Mouse (Mus musculus): ENCODE measurements around the gene Mfap5. TPM values are rescaled to one million over a fixed set of nuclear protein-coding genes. Genes with fewer than 3 reads are reported as not detected.
"Not testable (repeated sequence)": the region's sequence is repeated elsewhere in the genome, so short reads cannot be mapped to it uniquely, and the experiment has no call there.

The Mfap5 gene
- total RNA-seq, 2 experiments from 2014 or later = 18.1 to 19.6 TPM

DNA sequence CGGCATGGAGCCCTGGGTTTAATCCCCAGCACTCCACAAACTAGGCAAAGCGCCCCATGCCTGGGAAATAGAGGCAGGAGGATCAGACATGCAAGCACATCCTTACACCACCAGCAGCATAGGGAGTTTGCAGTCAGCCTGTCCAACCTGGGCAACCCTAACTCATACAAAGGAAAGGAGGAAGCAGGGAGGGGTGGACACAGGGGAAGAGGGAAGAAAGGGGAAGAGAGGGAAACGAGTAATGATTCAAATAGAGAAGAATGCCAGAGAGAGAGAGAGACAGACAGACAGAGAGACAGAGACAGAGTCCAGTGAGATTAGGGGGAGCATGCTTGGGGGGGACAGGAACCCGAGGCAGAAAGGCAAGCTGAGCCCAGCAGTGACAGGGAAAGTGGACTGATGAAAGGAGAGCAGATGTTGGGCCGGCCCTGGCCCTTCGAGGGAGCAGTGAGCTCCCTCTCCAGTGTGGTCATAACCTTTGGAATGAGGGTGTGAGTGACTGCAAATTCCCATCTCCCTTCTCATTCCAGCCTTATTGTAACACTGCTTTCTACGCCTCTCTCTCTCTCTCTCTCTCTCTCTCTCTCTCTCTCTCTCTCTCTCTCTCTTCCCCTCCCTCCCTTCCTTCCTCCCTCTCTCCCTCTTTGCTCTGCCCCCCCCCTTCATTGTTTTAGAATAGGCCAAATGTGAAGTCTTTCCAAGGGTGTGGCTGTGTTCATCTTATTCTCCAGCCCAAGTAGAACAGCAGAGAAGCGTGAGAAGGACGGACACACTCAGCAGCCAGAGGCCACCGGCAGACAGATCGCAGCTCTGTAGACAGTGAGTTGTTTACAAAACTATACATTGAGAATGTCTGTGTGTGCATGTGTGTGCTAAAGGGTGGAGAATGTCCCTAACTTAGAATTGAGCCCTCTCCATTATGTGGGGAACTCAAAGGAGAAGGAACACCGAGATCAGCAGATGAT, 7.6 kb downstream of the Mfap5 start:
- DNase-seq = peak; percentile 45 to 49

DNA sequence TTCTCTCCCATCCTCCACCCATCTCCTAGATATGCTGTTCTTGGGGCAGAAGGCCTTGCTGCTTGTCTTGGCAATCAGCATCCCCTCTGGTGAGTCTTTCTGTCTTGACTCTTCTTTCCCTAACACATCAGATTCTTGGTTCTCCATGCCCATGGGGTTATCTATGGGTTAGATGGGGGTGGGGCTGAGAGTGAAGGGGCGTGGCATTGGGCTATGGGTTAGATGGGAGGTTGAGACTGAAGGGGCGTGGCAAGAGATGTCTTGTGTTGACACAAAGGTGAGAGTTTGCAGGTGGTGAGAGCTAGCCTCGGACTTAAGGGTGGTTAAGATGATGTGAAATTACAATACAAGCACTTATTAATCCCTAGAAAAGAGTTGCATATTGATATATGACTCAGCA, 8.7 kb downstream of the Mfap5 start:
- no peak for DNase-seq

DNA sequence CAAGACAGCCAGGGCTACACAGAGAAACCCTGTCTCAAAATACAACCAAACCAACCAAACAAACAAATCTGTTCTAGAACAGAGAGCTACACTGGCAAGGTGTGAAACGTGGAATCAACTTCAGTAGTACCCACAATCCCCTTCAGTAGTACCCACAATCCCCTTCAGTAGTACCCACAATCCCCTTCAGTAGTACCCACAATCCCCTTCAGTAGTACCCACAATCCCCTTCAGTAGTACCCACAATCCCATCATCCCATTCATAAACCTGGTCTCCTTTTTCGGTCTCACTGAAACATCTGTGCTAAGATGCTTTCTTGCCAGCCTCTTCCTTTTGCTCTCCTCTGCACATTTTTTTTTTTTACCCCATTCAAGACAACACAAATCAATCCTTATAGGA, 10.1 kb downstream of the Mfap5 start:
- not testable (repeated sequence) for DNase-seq

DNA sequence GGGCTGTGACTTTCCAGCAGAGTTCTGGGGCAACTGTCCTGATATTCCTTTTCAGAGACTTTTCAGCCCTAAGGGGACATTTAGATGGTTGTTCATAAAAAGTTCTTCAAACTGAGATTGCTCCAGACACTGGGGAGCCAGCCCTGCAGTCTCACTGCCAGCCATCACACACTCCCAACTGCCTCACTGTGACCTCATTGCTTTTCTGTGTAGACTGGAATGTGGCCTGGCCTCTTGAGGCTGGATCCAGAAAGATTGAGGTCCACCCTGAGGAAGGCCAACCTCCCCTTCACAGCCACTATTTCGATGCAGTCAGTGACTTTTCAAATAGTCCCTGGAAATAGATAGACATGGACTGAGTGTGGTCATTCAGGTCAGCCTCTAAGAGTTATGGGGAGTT, 12.0 kb downstream of the Mfap5 start:
- DNase-seq = peak; percentile 37 to 57

DNA sequence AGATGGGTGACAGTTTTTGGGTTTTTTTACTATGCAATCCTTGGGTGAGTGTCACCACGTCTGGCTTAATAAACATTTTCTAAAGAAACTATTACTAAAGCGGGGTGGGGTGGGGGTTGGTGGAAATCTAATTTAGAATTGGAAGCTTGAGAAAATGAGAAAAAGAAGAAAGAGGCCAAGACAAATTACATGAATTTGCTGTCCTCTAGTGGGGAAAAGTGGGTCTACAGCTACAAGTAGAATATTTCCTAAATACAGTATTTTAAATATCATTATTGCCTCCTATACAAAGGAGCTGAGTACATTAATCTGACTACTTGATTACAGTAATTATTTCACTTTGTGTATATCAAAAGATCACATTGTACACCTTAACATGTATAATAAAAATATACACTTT, 13.7 kb downstream of the Mfap5 start:
- peak in 1 of 2 experiments; percentile 54 for DNase-seq

DNA sequence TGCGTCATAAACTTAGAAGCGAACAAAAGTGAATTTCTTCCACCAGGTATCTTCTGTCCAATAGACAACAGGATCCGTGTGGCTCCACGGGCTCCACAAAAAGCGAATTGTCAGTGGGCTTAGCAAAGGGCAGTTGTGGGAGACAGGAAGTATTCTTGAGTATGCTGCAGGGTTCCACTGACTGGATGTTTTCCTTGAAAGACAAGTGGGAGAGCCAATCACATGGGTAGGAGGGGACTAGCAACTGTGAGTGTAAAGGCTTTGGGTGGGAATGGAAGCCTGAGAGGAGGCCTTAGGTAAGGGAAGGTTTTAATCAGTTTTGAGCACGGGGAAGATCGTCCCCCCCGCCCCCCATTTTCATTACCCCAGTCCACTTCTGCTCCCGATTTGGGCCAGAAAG, 16.9 kb downstream of the Mfap5 start:
- DNase-seq = peak in 1 of 2 experiments; percentile 30

DNA sequence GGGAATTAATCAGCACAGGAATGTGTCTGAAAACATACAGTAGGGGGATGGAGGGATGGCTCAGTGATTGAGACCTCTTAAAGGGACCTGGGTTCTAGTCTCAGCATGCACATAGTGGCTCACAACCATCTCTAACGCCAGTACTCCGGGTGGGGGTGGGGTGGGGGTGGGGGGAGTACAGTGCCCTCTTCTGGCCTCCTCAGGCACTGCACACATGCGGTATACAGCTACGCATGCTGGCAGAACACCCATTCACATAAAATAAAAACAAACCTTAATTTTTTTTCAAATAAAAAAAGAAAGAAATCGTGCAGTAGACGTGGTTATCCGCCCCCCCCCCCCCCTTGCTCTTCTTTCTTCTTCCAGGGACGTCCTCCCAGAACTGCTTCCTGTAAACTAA, 17.6 kb downstream of the Mfap5 start:
- no peak for DNase-seq

DNA sequence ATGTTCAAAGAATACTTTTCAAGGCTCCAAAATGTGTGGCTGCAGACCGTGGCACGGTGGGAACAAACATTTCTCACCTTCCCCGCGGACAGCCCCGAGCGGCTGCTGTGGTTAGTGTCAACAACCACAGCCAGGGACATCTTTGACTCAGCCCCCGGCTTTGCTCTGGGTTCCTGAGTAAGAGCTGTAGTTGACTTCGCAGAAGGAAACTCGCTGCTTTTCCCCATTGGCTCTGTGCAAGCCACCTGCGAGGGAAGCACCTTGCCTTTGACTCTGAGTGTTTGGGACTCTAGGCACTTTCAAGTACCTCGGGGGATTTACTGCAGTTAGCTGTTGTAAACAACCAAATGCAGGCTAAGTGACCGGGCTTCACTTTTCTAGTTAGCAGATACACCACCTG, 22.0 kb downstream of the Mfap5 start:
- DNase-seq = no peak

DNA sequence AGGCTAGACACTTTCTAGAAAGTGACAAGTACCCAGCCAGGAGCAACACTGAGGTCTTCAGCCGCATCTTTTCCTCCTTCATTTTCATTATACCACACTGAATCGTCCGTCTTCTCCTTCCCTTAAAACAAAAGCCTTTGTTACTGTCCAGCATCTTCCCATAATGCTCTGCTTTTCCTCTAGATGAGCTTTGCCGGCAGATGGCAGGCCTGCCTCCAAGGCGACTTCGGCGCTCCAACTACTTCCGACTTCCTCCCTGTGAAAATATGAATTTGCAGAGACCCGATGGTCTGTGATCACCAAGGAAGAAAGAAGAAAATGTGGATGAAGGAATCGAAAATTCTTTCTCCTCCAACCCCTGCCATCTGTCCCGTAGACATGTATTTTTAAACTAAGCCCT, 22.5 kb downstream of the Mfap5 start:
- no peak for DNase-seq

DNA sequence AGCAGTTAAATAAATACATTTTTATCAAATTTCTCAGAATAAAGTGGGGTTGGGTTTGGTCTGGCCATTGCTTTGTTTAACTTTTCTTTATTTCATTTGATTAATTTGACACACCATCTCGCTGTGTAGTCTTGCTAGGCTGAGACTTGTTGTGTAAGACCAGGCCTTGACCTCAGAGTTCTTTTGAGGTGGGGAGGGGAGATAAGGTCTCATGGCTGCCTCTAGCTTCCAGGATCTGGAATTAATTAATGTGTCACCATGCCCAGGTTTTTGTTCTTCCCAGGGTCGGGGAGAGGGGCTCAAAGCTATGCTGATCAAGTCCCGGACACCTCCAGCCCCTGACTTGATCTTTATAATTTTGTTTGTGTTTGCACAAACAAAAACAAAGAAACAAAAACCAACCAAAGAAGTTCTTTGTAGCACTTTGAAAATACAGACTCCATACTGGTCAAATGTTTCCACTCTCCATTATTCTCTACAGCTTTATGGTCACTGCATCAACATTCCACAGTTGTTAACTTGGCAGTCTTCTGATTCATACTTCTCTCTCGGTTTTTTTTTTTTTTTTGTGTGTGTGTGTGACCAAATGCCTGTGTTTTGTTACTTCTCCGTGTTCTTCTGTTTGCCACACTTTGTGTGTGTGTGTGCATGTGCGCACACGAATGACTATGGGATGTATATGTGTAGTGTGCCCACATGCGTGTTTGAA, 26.0 kb downstream of the Mfap5 start:
- no peak for DNase-seq

DNA sequence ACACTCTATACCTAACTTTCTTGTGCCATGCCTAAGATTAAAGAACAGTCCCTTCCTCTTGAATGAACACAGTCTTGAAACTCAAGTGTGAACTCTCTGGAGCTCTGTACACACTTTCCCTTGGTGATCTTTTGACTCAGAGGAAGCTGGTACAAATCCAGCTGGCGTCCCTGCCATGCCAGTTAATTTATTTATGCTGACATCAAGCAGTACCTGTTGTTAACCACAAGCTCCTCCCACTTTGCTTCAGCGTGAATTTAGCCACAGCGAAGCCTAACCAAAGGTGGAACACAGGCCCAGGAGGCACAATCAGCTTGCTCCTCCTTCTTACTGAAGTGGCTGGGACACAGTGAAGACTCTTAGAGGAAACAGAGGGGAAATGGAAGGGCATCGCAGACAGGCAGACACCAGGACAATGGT, 27.2 kb downstream of the Mfap5 start:
- no peak for DNase-seq

DNA sequence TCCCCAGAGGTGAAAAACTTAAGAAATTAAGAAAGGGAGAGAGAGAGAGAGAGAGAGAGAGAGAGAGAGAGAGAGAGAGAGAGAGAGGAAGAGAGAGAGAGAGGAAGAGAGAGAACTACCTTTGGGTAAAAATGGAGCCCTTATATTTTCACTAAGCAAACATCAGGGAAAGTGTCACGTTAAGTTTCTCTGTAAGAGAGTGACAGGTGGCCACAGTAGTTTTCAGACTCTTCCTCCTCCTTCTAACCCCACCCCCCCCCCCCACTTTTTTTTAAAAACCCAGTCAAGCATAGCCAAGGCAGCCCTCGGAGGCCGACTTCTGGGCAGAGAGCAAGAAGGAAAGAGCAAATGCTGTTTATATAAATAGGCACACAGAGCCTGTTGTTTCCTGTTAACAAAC, 28.4 kb downstream of the Mfap5 start:
- no peak for DNase-seq

DNA sequence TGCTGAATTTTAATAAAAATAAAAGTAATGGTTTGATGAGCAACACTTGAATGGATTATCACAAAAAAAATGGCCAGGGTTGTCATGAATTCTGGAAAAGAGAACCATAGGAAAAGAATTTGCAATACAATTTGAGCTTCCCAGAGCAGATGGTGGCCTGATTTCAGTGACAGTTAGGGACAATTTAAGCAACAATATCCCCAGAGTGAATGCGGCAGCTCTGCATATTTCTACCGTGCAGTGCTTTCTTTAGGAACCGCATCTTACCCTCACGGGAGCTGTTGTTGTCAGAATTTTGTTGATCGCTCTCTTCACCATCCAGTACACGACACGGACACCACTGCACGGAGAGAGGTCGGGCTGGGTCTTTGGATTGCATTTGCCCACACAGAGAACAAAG, 33.9 kb downstream of the Mfap5 start:
- DNase-seq = no peak

DNA sequence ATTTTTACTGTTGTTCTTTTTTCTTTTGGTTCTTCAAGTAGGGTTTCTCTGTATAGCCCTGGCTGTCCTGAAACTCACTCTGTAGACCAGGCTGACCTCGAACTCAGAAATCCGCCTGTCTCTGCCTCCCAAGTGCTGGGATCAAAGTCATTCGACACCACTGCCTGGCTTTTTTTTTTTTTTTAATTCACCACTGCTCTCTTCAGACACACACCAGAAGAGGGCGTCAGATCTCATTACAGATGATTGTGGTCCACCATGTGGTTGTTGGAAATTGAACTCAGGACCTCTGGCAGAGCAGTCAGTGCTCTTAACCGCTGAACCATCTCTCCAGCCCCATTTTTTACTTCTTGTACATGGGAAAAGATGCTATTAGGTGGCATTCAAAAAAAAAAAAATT, 36.8 kb downstream of the Mfap5 start:
- DNase-seq = not testable (repeated sequence)

DNA sequence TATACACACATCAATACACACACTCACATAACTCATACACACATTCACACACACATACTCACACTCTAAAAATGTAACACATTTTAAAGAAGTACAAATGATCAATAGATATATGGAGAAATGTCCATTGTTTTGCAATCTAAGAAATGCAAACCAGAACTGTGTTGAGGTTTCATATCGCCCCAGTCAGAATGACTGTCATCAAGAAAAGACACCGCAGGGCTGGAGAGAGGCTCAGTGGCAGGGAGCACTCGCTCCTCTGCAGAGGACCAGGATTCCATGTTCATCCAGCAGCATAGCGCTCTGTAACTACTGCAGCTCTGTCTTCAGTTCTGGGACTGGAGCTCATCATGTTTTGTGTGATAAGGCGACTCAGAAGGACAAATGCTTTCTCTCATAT, 37.9 kb downstream of the Mfap5 start:
- DNase-seq = no peak

DNA sequence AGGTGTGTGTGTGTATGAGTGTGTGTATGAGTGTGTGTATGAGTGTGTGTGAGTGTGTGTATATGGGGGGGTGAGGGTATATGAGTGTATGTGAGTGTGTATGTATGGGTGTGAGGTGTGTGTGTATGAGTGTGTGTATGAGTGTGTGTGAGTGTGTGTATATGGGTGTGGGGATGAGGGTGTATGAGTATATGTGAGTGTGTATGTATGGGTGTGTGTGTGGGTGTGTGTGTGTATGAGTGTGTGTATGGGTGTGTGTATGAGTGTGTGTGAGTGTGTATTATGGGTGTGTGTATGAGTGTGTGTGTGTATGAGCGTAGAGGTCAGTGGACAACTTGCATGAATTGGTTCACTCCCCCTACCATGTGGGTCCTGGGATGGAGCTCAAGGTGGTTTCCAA, 39.0 kb downstream of the Mfap5 start:
- DNase-seq = no peak

DNA sequence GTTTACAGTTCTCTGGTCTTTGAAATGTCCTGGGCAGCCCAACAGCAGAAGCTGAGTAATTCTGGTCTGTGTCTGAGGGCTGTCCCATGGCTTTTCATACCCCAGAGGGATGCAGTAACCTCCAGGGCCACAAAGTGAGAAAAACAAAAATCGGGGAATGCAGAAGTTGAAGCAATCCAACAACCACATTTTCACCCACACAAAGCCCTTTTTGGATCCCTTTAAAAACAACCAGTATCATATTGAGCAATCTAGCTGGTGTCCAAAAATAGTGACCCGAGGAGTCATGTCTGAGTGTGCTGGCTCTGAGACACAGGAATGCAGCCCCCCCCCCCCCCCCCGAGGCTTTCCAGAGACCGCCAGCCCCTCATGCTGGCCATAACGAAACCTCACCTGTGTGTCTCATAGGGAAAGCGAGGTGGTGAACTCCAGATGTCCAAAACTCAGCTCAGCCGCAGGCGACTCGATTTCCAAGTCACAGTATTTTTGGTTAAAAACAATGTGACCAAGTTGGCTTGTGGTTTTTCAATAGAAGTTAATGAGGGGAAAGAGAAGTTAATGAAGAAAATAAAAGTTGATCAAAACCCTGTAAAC, 39.7 kb downstream of the Mfap5 start:
- DNase-seq = peak in 1 of 2 experiments; percentile 36

DNA sequence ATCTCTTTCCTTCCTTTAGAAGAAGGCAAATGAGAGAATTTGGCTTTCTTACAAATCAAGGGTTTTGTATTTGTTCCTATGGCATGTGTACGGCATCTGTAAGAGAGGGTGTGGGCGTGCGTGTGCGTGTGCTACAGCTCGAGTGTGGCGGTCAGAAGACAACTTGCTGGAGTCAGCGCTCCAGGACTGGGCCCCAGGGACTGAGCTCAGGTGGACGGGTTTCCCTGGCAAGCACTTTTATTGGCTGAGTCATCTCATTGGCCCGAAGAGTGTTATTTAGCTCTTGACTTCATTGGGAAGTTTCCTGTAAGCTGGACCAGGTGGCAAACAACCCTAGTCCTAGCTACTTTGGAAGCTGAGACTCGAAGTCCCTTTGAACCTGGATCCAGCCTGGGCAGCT, 40.3 kb downstream of the Mfap5 start:
- DNase-seq = no peak

DNA sequence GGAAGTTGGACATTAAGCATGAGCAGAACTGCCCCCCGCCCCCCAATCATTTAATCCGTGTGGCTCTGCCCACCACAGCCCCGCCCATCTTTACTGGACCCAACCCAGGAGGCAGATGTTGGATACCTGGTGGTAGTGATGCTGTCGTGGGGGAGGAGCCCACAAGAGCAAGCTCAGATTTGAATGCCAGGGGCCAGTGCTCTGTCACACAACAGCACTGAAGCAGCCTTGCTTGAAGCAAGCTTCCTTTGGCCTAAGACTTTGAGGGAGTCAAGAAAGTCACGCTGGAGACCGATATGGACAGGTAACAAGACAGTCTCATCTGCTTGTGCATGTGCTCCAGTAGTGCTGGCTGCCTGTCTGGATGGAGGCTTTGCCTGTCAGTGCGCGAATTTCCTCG, 48.0 kb downstream of the Mfap5 start, which contains the start of gene Aicda:
Aicda (plus strand) TSS at position 196 of the 400 bp plus-strand sequence.
- no peak for DNase-seq

DNA sequence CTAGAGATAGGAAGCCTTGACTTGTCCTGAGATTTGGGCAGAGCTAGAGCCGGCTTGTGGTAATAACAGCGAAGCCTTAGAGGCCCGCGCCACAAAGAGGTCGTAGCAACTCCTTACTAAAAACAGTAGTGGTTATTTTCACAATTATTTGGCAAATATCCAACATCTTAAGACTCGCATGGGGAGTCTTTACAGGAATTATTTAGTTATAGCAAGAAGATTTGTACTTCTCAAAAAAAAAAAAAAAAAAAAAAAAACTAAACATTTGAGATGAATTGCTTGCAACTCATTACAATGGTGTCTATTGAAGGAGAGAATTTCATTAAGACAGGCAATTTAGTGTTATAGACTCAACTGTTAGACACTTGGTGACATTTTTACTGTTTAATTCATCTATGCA, 48.5 kb downstream of the Mfap5 start:
- DNase-seq = no peak

DNA sequence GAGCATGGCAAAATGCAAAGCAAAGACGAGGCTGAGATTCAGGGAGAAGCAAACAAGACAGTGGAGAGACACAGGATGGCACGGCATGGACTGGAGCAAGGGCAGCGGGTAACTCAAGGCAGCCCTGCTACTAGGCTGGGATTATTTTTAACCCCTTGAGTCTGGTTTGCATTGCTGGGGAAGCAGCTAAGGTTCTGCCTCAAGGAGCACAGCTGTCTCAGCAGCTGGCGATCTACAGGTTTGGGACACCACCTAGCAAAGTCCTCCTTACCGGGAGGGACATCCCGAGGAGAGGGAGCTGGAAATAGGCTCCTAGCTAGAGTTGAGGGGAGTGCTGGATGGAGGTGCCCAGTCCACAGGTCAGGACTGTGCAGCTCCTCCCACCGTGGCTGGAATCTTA, 49.6 kb downstream of the Mfap5 start:
- DNase-seq = no peak

DNA sequence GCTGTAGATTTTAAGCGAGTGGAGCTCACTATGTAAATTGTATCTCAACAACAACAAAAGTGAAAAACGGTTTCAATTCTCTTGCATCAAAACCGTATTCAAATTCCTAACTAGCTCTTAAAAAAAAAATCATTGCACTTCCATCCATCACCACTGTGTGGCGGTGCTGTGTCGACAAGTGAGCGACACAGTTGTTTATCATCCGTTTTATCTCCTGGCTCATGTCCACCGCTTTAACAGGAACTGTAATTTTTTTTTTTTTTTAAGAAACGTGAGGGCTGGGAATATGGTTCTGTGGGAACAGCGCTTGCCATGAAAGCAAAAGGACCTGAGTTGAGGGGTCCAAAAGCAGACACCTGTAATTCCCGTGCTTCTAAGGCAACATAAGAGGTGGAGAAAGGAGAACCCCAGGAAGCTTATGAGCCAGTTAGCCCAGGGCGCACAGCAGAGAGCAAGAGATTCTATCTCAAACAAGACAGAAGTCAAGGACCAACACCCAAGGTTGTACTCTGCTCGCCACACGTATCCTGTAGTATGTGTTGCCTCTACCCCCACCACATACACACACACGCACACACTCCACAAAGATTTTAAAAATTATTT, 51.4 kb downstream of the Mfap5 start:
- DNase-seq = peak; percentile 72 to 87

DNA sequence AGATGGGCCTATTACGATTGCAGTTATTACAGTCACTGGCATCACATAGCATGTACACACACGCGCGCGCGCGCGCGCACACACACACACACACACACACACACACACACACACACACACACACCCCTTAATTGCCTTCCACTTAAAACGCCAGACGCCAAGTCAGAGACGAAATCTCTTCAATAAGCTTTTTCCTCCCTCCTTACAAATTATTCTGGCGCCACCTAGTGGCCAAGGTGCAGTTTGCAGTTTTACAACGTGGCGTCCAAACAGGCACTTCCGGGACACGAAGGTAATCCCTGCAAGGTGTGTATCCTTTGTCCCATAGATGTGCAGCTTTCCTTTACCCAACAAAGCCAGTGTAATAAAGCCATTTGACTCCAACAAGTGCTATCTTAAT, 54.8 kb downstream of the Mfap5 start:
- DNase-seq = peak; percentile 62 to 86

Measured in heart, adult 18-20 months (tissue).